Mouse (Mus musculus): ENCODE measurements around the gene Ksr1. TPM values are rescaled to one million over a fixed set of nuclear protein-coding genes. Genes with fewer than 3 reads are reported as not detected.

The Ksr1 gene
- polyA plus RNA-seq, 1 experiment from 2014 or later, result 10.8 TPM

DNA sequence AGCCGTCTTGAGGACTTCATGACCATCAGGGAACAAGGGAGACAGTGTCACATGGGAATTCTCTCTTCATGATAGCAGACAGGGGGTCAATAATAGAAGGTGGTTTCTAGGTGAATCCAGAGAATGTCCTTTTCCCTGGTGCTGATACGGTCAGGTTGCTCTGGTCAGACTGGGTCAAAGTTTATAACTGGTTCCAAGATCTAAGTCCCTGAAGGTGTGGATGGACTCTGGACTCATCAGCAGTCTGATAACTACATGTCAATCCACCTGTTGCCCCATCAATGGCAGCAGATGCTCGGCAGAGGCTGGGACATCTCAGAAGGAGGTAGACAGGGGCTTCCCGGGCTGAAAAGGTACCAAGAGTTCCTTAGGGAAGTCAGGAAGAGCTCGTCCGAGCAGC is 37.2 kb upstream of the Ksr1 start:
- H3K9me3 ChIP-seq (ENCODE audit: control insufficient read depth, low read length), result no peaks in the 10 kb centered on the region
- 0 out of 2 replicates have a peak, but pooled peaks cover 4% of the 10 kb centered on the region for H3K4me1 ChIP-seq (ENCODE audit: control insufficient read depth, insufficient read depth, low read length)
- no peak overlapping the region for H3K27ac ChIP-seq (replicated peaks; ENCODE audit: low read depth, low read length)
- H3K27me3 ChIP-seq (replicated peaks; ENCODE audit: control insufficient read depth, insufficient read depth, low read length), result no peaks in the 10 kb centered on the region
- no peak overlapping the region for H3K4me3 ChIP-seq (ENCODE audit: low read depth, low read length)
- ATAC-seq (ENCODE audit: low read depth), result no peak
- no peak overlapping the region for H3K9ac ChIP-seq (ENCODE audit: low read depth, low read length)
- WGBS, result 90% methylated on average over 6 of the region's 6 CpGs
- no peak overlapping the region for H3K4me2 ChIP-seq (ENCODE audit: low read depth, low read length)
- no peak for DNase-seq (ENCODE audit: low spot score)
- H3K36me3 ChIP-seq (ENCODE audit: control insufficient read depth, insufficient read depth, low read length), result no peaks in the 10 kb centered on the region

DNA sequence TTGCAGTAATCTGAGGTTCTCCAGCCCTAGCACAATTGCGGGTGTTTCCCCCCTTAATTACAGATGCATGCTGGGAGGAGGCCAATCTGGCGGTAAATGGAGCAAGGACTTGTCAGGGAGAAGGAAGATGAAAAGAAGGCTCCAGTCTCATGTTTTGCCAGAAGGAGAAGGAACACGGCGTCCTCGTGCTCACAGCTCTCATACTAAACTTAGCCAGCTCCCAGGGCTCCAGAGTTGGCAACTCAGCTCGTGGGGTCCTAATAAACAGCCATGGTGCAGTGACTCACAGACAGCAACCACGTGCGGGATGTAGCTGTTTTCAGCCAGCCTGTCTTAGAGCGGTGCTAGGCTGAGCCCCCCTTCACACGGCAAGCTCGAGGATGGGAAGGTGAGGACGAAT is 36.7 kb upstream of the Ksr1 start:
- Histone ChIP-seq H3K36me3 (ENCODE audit: control insufficient read depth, insufficient read depth, low read length) (no peaks in the 10 kb centered on the region), H3K27ac (replicated peaks; ENCODE audit: low read depth, low read length) (no peak overlapping the region), H3K4me1 (ENCODE audit: control insufficient read depth, insufficient read depth, low read length) (0 out of 2 replicates have a peak, but pooled peaks cover 3% of the 10 kb centered on the region), H3K27me3 (replicated peaks; ENCODE audit: control insufficient read depth, insufficient read depth, low read length) (no peaks in the 10 kb centered on the region), H3K4me3 (ENCODE audit: low read depth, low read length) (no peak overlapping the region), H3K9ac (ENCODE audit: low read depth, low read length) (no peak overlapping the region), H3K9me3 (ENCODE audit: control insufficient read depth, low read length) (no peaks in the 10 kb centered on the region), H3K4me2 (ENCODE audit: low read depth, low read length) (no peak overlapping the region)
- no peak for ATAC-seq (ENCODE audit: low read depth)
- peak; percentile 50 for DNase-seq (ENCODE audit: low spot score)
- 48% methylated on average over 12 of the region's 12 CpGs for WGBS

DNA sequence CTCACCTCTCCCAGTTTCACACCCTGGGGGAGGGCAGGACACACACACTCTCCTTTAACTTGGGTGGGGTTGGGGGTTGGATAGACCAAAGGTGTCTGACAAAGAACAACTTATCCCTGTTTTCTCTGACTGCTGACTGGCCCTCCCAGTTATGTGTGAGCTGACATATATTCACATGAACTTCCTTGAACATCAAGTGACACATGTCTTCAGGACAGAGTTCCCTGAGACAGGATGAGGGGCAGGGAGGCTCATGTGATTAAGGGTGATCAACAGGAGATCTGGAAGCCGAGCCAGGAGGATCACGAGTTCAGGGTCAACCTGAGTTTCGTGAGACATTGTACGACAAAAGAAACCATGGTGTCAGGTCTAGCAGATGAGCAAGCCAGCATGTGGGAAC is 35.7 kb upstream of the Ksr1 start:
- no peak overlapping the region for H3K4me2 ChIP-seq (ENCODE audit: low read depth, low read length)
- H3K36me3 ChIP-seq (ENCODE audit: control insufficient read depth, insufficient read depth, low read length), result no peaks in the 10 kb centered on the region
- H3K9me3 ChIP-seq (ENCODE audit: control insufficient read depth, low read length), result no peaks in the 10 kb centered on the region
- H3K4me1 ChIP-seq (ENCODE audit: control insufficient read depth, insufficient read depth, low read length), result no peaks in the 10 kb centered on the region
- no peak overlapping the region for H3K9ac ChIP-seq (ENCODE audit: low read depth, low read length)
- H3K27me3 ChIP-seq (replicated peaks; ENCODE audit: control insufficient read depth, insufficient read depth, low read length), result no peaks in the 10 kb centered on the region
- ATAC-seq (ENCODE audit: low read depth), result no peak
- DNase-seq (ENCODE audit: low spot score), result no peak
- H3K27ac ChIP-seq (replicated peaks; ENCODE audit: low read depth, low read length), result no peak overlapping the region
- 84% methylated on average over 4 of the region's 4 CpGs for WGBS
- no peak overlapping the region for H3K4me3 ChIP-seq (ENCODE audit: low read depth, low read length)

DNA sequence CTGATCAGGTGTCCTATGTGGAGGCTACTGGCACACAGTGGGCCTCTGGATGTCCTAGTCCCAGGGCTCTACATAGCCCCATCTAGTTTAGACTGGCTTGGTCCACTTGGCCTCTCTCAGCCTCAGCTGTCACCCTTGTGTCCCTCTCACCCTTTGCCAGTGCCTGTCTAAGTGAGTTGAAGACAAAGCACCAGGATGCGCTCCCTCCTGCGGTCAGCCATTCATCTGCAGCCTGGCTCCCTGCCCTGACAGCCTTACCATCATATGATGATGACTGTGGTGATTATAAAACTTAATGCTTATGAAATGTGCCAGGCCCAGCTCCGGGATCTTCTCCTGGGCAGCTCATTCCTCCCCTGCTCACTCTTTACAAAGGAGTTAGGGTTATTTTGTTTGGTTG is 30.5 kb upstream of the Ksr1 start:
- Histone ChIP-seq H3K27me3 (replicated peaks; ENCODE audit: control insufficient read depth, insufficient read depth, low read length) (no peaks in the 10 kb centered on the region), H3K27ac (replicated peaks; ENCODE audit: low read depth, low read length) (no peak overlapping the region), H3K9ac (ENCODE audit: low read depth, low read length) (no peak overlapping the region), H3K4me2 (ENCODE audit: low read depth, low read length) (no peak overlapping the region), H3K9me3 (ENCODE audit: control insufficient read depth, low read length) (no peaks in the 10 kb centered on the region), H3K4me3 (ENCODE audit: low read depth, low read length) (no peak overlapping the region), H3K4me1 (ENCODE audit: control insufficient read depth, insufficient read depth, low read length) (no peaks in the 10 kb centered on the region), H3K36me3 (ENCODE audit: control insufficient read depth, insufficient read depth, low read length) (no peaks in the 10 kb centered on the region)
- DNase-seq (ENCODE audit: low spot score) (no peak), ATAC-seq (ENCODE audit: low read depth) (no peak)
- WGBS, result 73% methylated on average over 3 of the region's 3 CpGs

DNA sequence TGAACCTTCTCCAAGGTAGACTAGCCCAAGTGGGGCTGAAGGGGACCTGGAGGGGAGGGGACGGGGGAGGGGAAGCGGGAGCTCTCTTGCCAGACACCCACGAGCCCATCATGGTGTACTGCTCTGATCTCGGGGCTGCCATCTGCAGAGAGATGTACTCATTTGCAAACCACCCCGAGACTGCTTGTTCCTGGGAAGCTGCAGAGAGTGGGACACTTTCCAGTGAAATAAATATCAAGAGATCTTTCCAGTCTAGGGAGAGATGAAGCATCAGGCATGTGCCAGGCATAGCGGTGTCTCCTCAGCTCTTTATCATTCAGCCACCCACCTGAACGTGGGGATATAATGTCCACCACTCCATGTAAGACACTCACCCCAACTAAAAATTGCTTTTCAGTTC is 25.8 kb upstream of the Ksr1 start:
- H3K4me2 ChIP-seq (ENCODE audit: low read depth, low read length), result no peak overlapping the region

DNA sequence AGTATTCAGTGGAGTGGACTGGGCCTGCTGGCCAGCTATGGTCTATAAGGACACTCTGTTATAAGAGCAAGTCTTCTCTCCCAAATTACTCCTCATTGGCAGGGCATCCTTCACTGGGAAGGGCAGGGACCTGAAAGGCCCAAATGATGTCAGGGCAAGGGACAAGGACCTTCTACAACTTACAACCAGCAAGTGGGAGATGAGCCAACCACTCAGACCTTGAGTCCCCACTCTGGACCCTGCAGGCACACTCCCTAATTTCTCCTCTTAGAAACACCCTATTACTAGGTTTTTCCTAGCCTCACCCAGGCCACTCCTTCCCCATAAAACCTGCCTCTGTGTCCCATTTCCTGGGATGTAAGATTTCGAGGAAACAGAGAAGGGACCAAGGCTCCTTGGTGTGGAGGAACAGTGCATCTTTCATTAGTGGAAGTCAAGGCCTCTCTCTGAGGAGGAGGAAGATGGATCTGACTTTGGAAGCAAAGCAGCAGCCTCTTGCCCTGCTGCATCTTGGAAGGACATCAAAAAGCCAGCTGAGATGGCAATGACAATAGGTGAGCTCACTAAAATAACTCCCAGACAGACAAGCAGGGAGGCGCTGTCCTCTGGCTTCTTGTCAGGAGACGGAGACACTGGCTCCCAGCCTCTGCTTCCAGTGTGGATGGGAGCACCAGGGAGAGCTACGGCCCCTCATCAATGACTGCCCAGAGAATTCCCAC is 20.5 kb upstream of the Ksr1 start:
- WGBS, result 65% methylated on average over 4 of the region's 4 CpGs
- Histone ChIP-seq H3K4me2 (ENCODE audit: low read depth, low read length) (no peak overlapping the region), H3K27ac (replicated peaks; ENCODE audit: low read depth, low read length) (no peak overlapping the region), H3K9me3 (ENCODE audit: control insufficient read depth, low read length) (no peaks in the 10 kb centered on the region), H3K36me3 (ENCODE audit: control insufficient read depth, insufficient read depth, low read length) (no peaks in the 10 kb centered on the region), H3K4me1 (ENCODE audit: control insufficient read depth, insufficient read depth, low read length) (no peaks in the 10 kb centered on the region), H3K9ac (ENCODE audit: low read depth, low read length) (no peak overlapping the region), H3K4me3 (ENCODE audit: low read depth, low read length) (no peak overlapping the region), H3K27me3 (replicated peaks; ENCODE audit: control insufficient read depth, insufficient read depth, low read length) (no peaks in the 10 kb centered on the region)
- DNase-seq (ENCODE audit: low spot score), result no peak
- ATAC-seq (ENCODE audit: low read depth), result no peak

More for the DNA sequence above, 25.8 kb upstream of the Ksr1 start:
- WGBS, result 75% methylated on average over 7 of the region's 7 CpGs
- Histone ChIP-seq H3K27ac (replicated peaks; ENCODE audit: low read depth, low read length) (no peak overlapping the region), H3K9me3 (ENCODE audit: control insufficient read depth, low read length) (no peaks in the 10 kb centered on the region), H3K9ac (ENCODE audit: low read depth, low read length) (no peak overlapping the region), H3K4me1 (ENCODE audit: control insufficient read depth, insufficient read depth, low read length) (no peaks in the 10 kb centered on the region), H3K27me3 (replicated peaks; ENCODE audit: control insufficient read depth, insufficient read depth, low read length) (no peaks in the 10 kb centered on the region), H3K36me3 (ENCODE audit: control insufficient read depth, insufficient read depth, low read length) (no peaks in the 10 kb centered on the region), H3K4me3 (ENCODE audit: low read depth, low read length) (no peak overlapping the region)
- DNase-seq (ENCODE audit: low spot score) (no peak), ATAC-seq (ENCODE audit: low read depth) (no peak)

DNA sequence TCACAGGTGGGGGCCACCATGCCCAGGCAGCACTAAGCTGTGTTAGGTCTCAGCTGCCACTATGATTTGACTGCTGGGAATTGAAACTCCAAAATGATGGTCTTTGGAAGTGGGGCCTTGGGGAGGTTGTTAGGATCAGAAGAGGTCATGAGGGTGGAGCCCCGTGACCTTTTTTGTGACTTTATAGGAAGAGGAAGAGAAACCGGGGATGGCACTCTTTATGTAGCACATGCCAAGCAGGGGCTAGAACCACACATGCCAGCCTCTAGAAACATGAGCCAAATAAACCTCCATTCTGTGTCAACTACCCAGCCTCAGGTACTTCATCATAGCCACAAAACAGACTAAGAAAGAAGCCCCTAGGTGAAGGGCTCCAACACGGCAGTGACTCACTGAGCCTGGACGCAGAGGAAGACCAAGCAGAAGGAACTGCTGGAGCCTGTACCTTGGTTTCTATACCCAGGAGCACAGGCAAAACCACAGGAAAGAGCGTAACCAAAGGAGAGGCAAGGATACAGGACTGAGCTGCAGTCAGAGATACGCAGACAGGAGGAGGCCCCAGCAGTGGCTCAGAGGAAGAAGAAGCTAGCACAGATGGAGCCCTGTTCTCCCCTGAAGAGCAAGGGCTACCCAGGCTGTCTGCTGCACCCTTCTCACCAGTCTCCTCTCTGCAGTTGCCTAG is 15.0 kb upstream of the Ksr1 start:
- no peaks in the 10 kb centered on the region for H3K4me1 ChIP-seq (ENCODE audit: control insufficient read depth, insufficient read depth, low read length)
- 85% methylated on average over 5 of the region's 6 CpGs for WGBS
- H3K9ac ChIP-seq (ENCODE audit: low read depth, low read length), result no peak overlapping the region
- ATAC-seq (ENCODE audit: low read depth) (no peak), DNase-seq (ENCODE audit: low spot score) (no peak)
- H3K4me3 ChIP-seq (ENCODE audit: low read depth, low read length), result no peak overlapping the region
- H3K27ac ChIP-seq (replicated peaks; ENCODE audit: low read depth, low read length), result no peak overlapping the region
- no peaks in the 10 kb centered on the region for H3K9me3 ChIP-seq (ENCODE audit: control insufficient read depth, low read length)
- H3K36me3 ChIP-seq (ENCODE audit: control insufficient read depth, insufficient read depth, low read length), result no peaks in the 10 kb centered on the region
- H3K4me2 ChIP-seq (ENCODE audit: low read depth, low read length), result no peak overlapping the region
- H3K27me3 ChIP-seq (replicated peaks; ENCODE audit: control insufficient read depth, insufficient read depth, low read length), result no peaks in the 10 kb centered on the region

DNA sequence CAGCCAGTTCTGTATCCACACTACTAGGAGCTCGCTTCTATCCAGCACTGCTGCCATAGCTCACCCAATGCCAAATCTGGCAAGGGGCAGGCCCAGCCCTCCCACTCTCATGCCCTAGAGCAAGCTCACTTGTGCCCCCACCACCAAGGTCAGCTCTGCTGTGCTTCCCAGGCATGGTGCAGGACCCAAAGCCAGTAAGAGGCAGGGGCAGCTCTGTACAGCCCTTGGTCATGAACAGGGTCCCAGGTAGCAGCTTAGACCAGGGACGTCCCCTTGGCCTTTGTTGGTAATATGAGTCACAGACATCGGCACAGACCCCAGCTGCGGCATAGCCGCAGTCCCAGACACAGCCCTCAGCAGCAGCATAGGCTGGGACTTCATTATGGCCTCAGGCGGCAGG is 13.9 kb upstream of the Ksr1 start:
- no peaks in the 10 kb centered on the region for H3K27me3 ChIP-seq (replicated peaks; ENCODE audit: control insufficient read depth, insufficient read depth, low read length)
- no peak overlapping the region for H3K4me2 ChIP-seq (ENCODE audit: low read depth, low read length)
- no peaks in the 10 kb centered on the region for H3K4me1 ChIP-seq (ENCODE audit: control insufficient read depth, insufficient read depth, low read length)
- WGBS, result 69% methylated on average over 6 of the region's 6 CpGs
- no peaks in the 10 kb centered on the region for H3K9me3 ChIP-seq (ENCODE audit: control insufficient read depth, low read length)
- H3K36me3 ChIP-seq (ENCODE audit: control insufficient read depth, insufficient read depth, low read length), result no peaks in the 10 kb centered on the region
- DNase-seq (ENCODE audit: low spot score) (no peak), ATAC-seq (ENCODE audit: low read depth) (no peak)
- H3K4me3 ChIP-seq (ENCODE audit: low read depth, low read length), result no peak overlapping the region
- H3K27ac ChIP-seq (replicated peaks; ENCODE audit: low read depth, low read length), result no peak overlapping the region
- no peak overlapping the region for H3K9ac ChIP-seq (ENCODE audit: low read depth, low read length)

DNA sequence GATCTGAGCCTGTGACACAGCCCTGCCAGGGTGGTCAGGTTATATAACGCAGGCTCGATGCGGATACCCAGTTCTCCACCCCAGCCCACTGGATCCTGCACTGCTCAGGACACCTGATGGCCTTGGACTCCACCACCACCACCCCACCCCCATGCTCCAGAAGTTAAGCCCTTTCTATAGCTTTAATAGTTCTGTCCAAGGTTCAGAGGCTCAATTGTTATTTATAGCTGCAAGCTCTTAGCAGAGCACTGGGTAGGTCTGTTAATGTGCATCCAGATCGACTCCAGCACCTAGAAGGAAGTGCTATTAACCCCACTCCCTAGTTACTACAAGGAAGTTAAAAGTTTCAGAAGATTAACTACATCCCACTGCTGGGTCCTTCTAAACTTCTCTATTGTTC is 11.5 kb upstream of the Ksr1 start:
- WGBS, result 57% methylated on average over 4 of the region's 4 CpGs
- Histone ChIP-seq H3K27ac (replicated peaks; ENCODE audit: low read depth, low read length) (no peak overlapping the region), H3K36me3 (ENCODE audit: control insufficient read depth, insufficient read depth, low read length) (no peaks in the 10 kb centered on the region), H3K9ac (ENCODE audit: low read depth, low read length) (no peak overlapping the region), H3K9me3 (ENCODE audit: control insufficient read depth, low read length) (no peaks in the 10 kb centered on the region), H3K4me2 (ENCODE audit: low read depth, low read length) (no peak overlapping the region), H3K4me1 (ENCODE audit: control insufficient read depth, insufficient read depth, low read length) (no peaks in the 10 kb centered on the region), H3K4me3 (ENCODE audit: low read depth, low read length) (no peak overlapping the region), H3K27me3 (replicated peaks; ENCODE audit: control insufficient read depth, insufficient read depth, low read length) (no peaks in the 10 kb centered on the region)
- ATAC-seq (ENCODE audit: low read depth) (no peak), DNase-seq (ENCODE audit: low spot score) (no peak)

All from embryonic facial prominence, embryonic 14.5 days (tissue).